ENCODE assay signal across 17 mouse cellular contexts in genomic region chr1:138538217-138538616, GRCm38 (mm10).
"Had no signal": no experiment of that assay in that cellular context is flagged by ENCODE, and none has a peak within 500 bp of the region (broad histone marks: within the 10 kb centered on the region; RNA-seq: fewer than 3 reads in every experiment).

No protein-coding gene starts in this region.

- H3K27me3 ChIP-seq: liver, embryonic 15.5 days; lung, embryonic 15.5 days; megakaryocyte, embryonic 14.5 days; midbrain, embryonic 12.5 days; midbrain, embryonic 15.5 days; neural tube, embryonic 12.5 days had no signal

- H3K9me3 ChIP-seq: liver, embryonic 15.5 days; lung, embryonic 15.5 days; megakaryocyte, embryonic 14.5 days; midbrain, embryonic 12.5 days; midbrain, embryonic 15.5 days; neural tube, embryonic 12.5 days had no signal

- H3K36me3 ChIP-seq: liver, embryonic 15.5 days; lung, embryonic 15.5 days; midbrain, embryonic 12.5 days; midbrain, embryonic 15.5 days; neural tube, embryonic 12.5 days had no signal

- H3K4me3 ChIP-seq: liver, embryonic 15.5 days; lung, embryonic 15.5 days; megakaryocyte, embryonic 14.5 days; midbrain, embryonic 12.5 days; midbrain, embryonic 15.5 days; neural tube, embryonic 12.5 days had no signal

- ATAC-seq: liver, postnatal 0 days; lung, postnatal 0 days; midbrain, embryonic 15.5 days had no signal

- H3K9ac ChIP-seq: liver, embryonic 15.5 days; liver, postnatal 0 days; lung, embryonic 15.5 days; midbrain, embryonic 12.5 days; midbrain, embryonic 15.5 days; neural tube, embryonic 12.5 days had no signal

- DNase-seq: liver, postnatal 0 days; lung, adult 2 months; lung, postnatal 14 days; lung, postnatal 36 days; right cerebral cortex, postnatal 14 days; spleen, adult 18-20 months; thymus, adult 2 months; thymus, postnatal 25 days; thymus, postnatal 4 days had no signal

- H3K27ac ChIP-seq: liver, embryonic 15.5 days; lung, embryonic 15.5 days; macrophage; midbrain, embryonic 12.5 days; midbrain, embryonic 15.5 days; neural tube, embryonic 12.5 days had no signal

- H3K4me2 ChIP-seq: liver, embryonic 15.5 days; lung, embryonic 15.5 days; midbrain, embryonic 12.5 days; midbrain, embryonic 15.5 days; neural tube, embryonic 12.5 days had no signal

- H3K4me1 ChIP-seq: liver, embryonic 15.5 days; lung, embryonic 15.5 days; neural tube, embryonic 12.5 days had no signal
